Mouse (Mus musculus) CH12.LX (cell line): ENCODE measurements at regions not wholly inside any gene's neighbourhood (a gene's known extent, or its start where the extent isn't known, plus 50 kb on each side); places are given as distances from the start of the nearest gene placed in this dataset.

Experiments used
- DNase-seq: peaks from one replicate; pipeline ENCODE4 v3.0.0-alpha.2; 2013; ENCODE audit errors: extremely low read depth
- H3K27ac ChIP-seq: 2 replicates; pipeline ENCODE4 v1.5.1; 2012; ENCODE audit warnings: low read depth, mild to moderate bottlenecking, control low read depth, moderate library complexity; ENCODE audit not compliant: insufficient read depth
- H3K27me3 ChIP-seq: replicated peaks from 2 replicates; pipeline ENCODE3; 2012; ENCODE audit warnings: inconsistent platforms
- H3K36me3 ChIP-seq, 2 experiments: replicated peaks in 1 of 2; 2 replicates each; pipeline versions ENCODE3 to v1.6.1; 2012; ENCODE audit warnings: inconsistent platforms in 1 of 2, low read length in 1 of 2, mild to moderate bottlenecking in 1 of 2, mixed read lengths in 1 of 2, moderate library complexity in 1 of 2; ENCODE audit not compliant: control insufficient read depth in 1 of 2, insufficient read depth in 1 of 2
- H3K4me1 ChIP-seq, 2 experiments: 2 replicates each; pipeline ENCODE4 v1.6.1; 2012; ENCODE audit warnings: inconsistent platforms in 1 of 2, moderate library complexity in 1 of 2; ENCODE audit not compliant: insufficient read depth in 2 of 2, control insufficient read depth in 1 of 2
- H3K4me2 ChIP-seq: 2 replicates; pipeline ENCODE4 v1.6.1; 2012; ENCODE audit warnings: low read depth, mild to moderate bottlenecking, control low read depth; ENCODE audit not compliant: poor library complexity, insufficient read depth, severe bottlenecking
- H3K4me3 ChIP-seq, 3 experiments: fragments of 150-350 bp in 1 of 3; sonication (generic) in 1 of 3; replicated peaks in 1 of 3; 2 replicates each; pipeline versions ENCODE3 to v1.5.1; 2011 to 2012; ENCODE audit warnings: low read depth in 2 of 3, low read length in 2 of 3, mild to moderate bottlenecking in 2 of 3, moderate library complexity in 2 of 3, control low read depth in 1 of 3, improper control_type of control experiment in 1 of 3, inconsistent platforms in 1 of 3, mixed read lengths in 1 of 3; ENCODE audit not compliant: poor library complexity in 1 of 3
- H3K79me2 ChIP-seq: replicated peaks from 2 replicates; pipeline ENCODE4 v1.6.1; 2012; ENCODE audit warnings: mild to moderate bottlenecking, moderate library complexity; ENCODE audit not compliant: control insufficient read depth, poor library complexity, insufficient read depth, severe bottlenecking; ENCODE audit errors: extremely low read depth
- H3K9ac ChIP-seq: 2 replicates; pipeline ENCODE4 v1.6.1; 2012; ENCODE audit warnings: low read depth, mild to moderate bottlenecking, control low read depth, moderate library complexity; ENCODE audit not compliant: insufficient read depth
- H3K9me3 ChIP-seq: replicated peaks from 2 replicates; pipeline ENCODE3; 2012; ENCODE audit warnings: low read length, inconsistent platforms, mixed read lengths
- CHD1 ChIP-seq: IDR thresholded peaks from 2 replicates; pipeline ENCODE4 v1.6.1; 2012; ENCODE audit warnings: low read depth, low read length, improper control_type of control experiment, inconsistent platforms
- CHD2 ChIP-seq: IDR thresholded peaks from 2 replicates; pipeline ENCODE4 v1.6.1; 2011; ENCODE audit warnings: low read length, improper control_type of control experiment
- CTCF ChIP-seq, 2 experiments: IDR thresholded peaks in 1 of 2; conservative IDR thresholded peaks in 1 of 2; 2 replicates each; pipeline ENCODE4 v1.5.1; 2011 to 2012; ENCODE audit warnings: low read depth in 2 of 2, low read length in 2 of 2, improper control_type of control experiment in 1 of 2, inconsistent platforms in 1 of 2, mild to moderate bottlenecking in 1 of 2, moderate library complexity in 1 of 2
- ELF1 ChIP-seq: IDR thresholded peaks from 2 replicates; pipeline ENCODE4 v1.6.1; 2014; ENCODE audit warnings: low read depth, mild to moderate bottlenecking, inconsistent platforms, low read length, improper control_type of control experiment
- EP300 ChIP-seq: IDR thresholded peaks from 2 replicates; pipeline ENCODE4 v1.6.1; 2011; ENCODE audit warnings: low read length, improper control_type of control experiment
- HCFC1 ChIP-seq: IDR thresholded peaks from 2 replicates; pipeline ENCODE4 v1.6.1; 2012; ENCODE audit warnings: low read depth, mild to moderate bottlenecking, inconsistent platforms, low read length, improper control_type of control experiment
- JUND ChIP-seq: conservative IDR thresholded peaks from 2 replicates; pipeline ENCODE4 v1.6.1; 2011; ENCODE audit warnings: low read depth, low read length, improper control_type of control experiment
- KAT2A ChIP-seq: IDR thresholded peaks from 2 replicates; pipeline ENCODE4 v1.6.1; 2012; ENCODE audit warnings: low read length, improper control_type of control experiment, inconsistent platforms; ENCODE audit not compliant: insufficient replicate concordance
- MAFK ChIP-seq: IDR thresholded peaks from 2 replicates; pipeline ENCODE4 v1.6.1; 2011; ENCODE audit warnings: low read length, improper control_type of control experiment; ENCODE audit not compliant: insufficient replicate concordance
- MAX ChIP-seq: IDR thresholded peaks from 2 replicates; pipeline ENCODE4 v1.6.1; 2011; ENCODE audit warnings: low read length, improper control_type of control experiment
- MAZ ChIP-seq: IDR thresholded peaks from 2 replicates; pipeline ENCODE4 v1.6.1; 2012; ENCODE audit warnings: low read depth, mild to moderate bottlenecking, inconsistent platforms, low read length, improper control_type of control experiment, moderate library complexity
- MEF2A ChIP-seq: IDR thresholded peaks from 2 replicates; pipeline ENCODE4 v1.6.1; 2014; ENCODE audit warnings: low read depth, mild to moderate bottlenecking, inconsistent platforms, low read length, improper control_type of control experiment, borderline replicate concordance
- MYC ChIP-seq: IDR thresholded peaks from 2 replicates; pipeline ENCODE4 v1.6.1; 2011; ENCODE audit warnings: low read depth, mild to moderate bottlenecking, improper control_type of control experiment, low read length
- NELFE ChIP-seq: IDR thresholded peaks from 2 replicates; pipeline ENCODE4 v1.6.1; 2011; ENCODE audit warnings: low read depth, low read length, improper control_type of control experiment
- NRF1 ChIP-seq: IDR thresholded peaks from 2 replicates; pipeline ENCODE4 v1.6.1; 2014; ENCODE audit warnings: low read depth, mild to moderate bottlenecking, inconsistent platforms, low read length, improper control_type of control experiment, moderate library complexity
- PAX5 ChIP-seq: IDR thresholded peaks from 2 replicates; pipeline ENCODE4 v1.6.1; 2012; ENCODE audit warnings: low read length, inconsistent platforms, mixed read lengths
- POLR2AphosphoS2 ChIP-seq: IDR thresholded peaks from 2 replicates; pipeline ENCODE4 v1.6.1; 2011; ENCODE audit warnings: low read depth, low read length, improper control_type of control experiment
- RAD21 ChIP-seq: IDR thresholded peaks from 2 replicates; pipeline ENCODE4 v1.6.1; 2011; ENCODE audit warnings: low read depth, mild to moderate bottlenecking, low read length, improper control_type of control experiment, moderate library complexity
- SMC3 ChIP-seq: IDR thresholded peaks from 2 replicates; pipeline ENCODE4 v1.6.1; 2011; ENCODE audit warnings: low read depth, low read length, improper control_type of control experiment
- TCF12 ChIP-seq: IDR thresholded peaks from 2 replicates; pipeline ENCODE4 v1.6.1; 2014; ENCODE audit warnings: low read depth, mild to moderate bottlenecking, inconsistent platforms, low read length, improper control_type of control experiment
- UBTF ChIP-seq: IDR thresholded peaks from 2 replicates; pipeline ENCODE4 v1.6.1; 2012; ENCODE audit warnings: low read depth, mild to moderate bottlenecking, inconsistent platforms, low read length, improper control_type of control experiment, moderate library complexity
- USF2 ChIP-seq: conservative IDR thresholded peaks from 2 replicates; pipeline ENCODE4 v1.6.1; 2011; ENCODE audit warnings: low read depth, low read length, improper control_type of control experiment
- dilution Hi-C: fragments of 300-500 bp; cut with MboI; formaldehyde crosslinking; loops from 2 replicates; pipeline ENCODE4 v1.14.3; 2020; ENCODE audit warnings: low sequenced_read_pairs; ENCODE audit not compliant: extremely low pct_unique_long_range_greater_than_20kb, extremely low pct_ligation_motif_present
- in situ Hi-C: fragments of 300-500 bp; cut with MboI; formaldehyde crosslinking; loops from 3 replicates; pipeline ENCODE4 v1.14.3; 2019; ENCODE audit warnings: low sequenced_read_pairs, low pct_ligation_motif_present, low pct_unique_long_range_greater_than_20kb, mixed read lengths

DNA sequence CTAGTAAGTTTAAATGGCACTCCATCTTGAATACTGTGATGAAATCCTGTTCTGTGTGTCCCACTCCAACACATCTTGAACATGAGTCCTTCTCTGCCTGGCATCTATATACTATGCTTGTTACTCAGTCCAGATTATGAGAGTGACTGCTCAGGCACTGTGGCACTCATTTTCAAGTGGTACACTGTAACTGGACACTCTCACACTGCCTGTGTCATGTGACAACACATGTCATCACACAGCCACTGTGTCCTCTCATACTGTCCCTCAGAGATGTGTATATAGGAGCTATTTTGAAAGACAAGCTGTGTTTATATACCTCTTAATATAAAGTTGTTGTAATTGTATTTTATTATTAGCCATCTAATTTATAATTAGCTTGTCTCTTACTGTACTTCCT, 89.0 kb upstream of the Spata13 start:
- peaks cover 4% of the 10 kb centered on the region for H3K9me3 ChIP-seq
- no peak overlapping the region for H3K4me2 ChIP-seq
- no peaks in the 10 kb centered on the region for H3K36me3 ChIP-seq
- H3K4me3 ChIP-seq = no peak overlapping the region
- dilution Hi-C loops (no loop called here), in situ Hi-C loops (loop anchor here (25.0 kb wide), 1 partner anchor 543 kb away; no protein-coding TSS in a partner anchor)
- no peak for DNase-seq
- no peaks in the 10 kb centered on the region for H3K79me2 ChIP-seq
- H3K4me1 ChIP-seq = peaks cover 0 to 25% of the 10 kb centered on the region in 2 experiments; a peak in 2 of 4 replicates
- H3K27me3 ChIP-seq = no peaks in the 10 kb centered on the region
- no peak overlapping the region for H3K9ac ChIP-seq
- TF ChIP-seq POLR2AphosphoS2 (no peak), CHD1 (no peak), MAFK (no peak), SMC3 (no peak), UBTF (no peak), NELFE (no peak), JUND (no peak), TCF12 (no peak), MAX (no peak), EP300 (no peak), HCFC1 (no peak), CHD2 (no peak), CTCF (conservative IDR thresholded peaks at IDR 0.05 in 1 of 2, IDR thresholded peaks at IDR 0.05 in 1 of 2; ENCODE audit: low read depth in 2 of 2, low read length in 2 of 2) (no peak), MAZ (no peak), MYC (no peak), RAD21 (no peak)
- H3K27ac ChIP-seq = no peak overlapping the region

DNA sequence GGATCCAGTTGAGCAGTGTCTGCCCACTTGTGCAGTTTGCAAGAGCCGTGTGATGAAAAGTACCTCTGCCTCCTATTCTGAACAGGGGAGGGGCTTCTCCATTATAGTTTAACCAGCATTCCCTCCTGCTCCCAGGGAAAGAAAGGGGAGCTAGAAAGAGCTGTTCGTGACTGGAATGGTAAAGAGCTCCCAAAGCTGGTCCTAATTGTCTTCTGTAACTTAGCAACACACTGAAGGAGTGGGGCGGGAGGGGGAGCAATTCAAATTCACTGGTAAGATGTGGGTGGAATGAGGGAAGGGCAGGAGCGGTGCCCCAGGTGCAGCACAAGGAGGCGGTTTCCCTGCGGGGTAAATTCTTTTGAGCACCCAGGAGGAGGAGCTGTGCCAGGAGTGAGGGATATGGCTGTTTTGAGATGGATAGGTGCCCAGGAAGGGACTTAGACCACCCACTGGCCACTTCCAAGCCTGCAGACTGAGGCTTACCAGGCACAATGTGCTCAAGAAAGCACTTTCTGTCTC, 79.5 kb upstream of the Spata13 start:
- H3K36me3 ChIP-seq = no peaks in the 10 kb centered on the region
- no peak overlapping the region for H3K27ac ChIP-seq
- TF ChIP-seq USF2 = no peak
- no peak for TF ChIP-seq CHD2
- no peak for TF ChIP-seq ELF1
- no peak for TF ChIP-seq UBTF
- no peak for TF ChIP-seq KAT2A
- TF ChIP-seq NELFE = no peak
- TF ChIP-seq POLR2AphosphoS2 = no peak
- no peak for TF ChIP-seq PAX5
- no peak for TF ChIP-seq MAX
- TF ChIP-seq NRF1 = no peak
- TF ChIP-seq MEF2A = no peak
- in situ Hi-C loops (no loop called here), dilution Hi-C loops (no loop called here)
- DNase-seq = no peak
- no peak overlapping the region for H3K4me2 ChIP-seq
- no peaks in the 10 kb centered on the region for H3K27me3 ChIP-seq
- no peak overlapping the region for H3K4me3 ChIP-seq
- no peak overlapping the region for H3K9ac ChIP-seq
- no peaks in the 10 kb centered on the region for H3K9me3 ChIP-seq
- peaks cover 0 to 19% of the 10 kb centered on the region in 2 experiments; a peak in 1 of 4 replicates for H3K4me1 ChIP-seq
- no peaks in the 10 kb centered on the region for H3K79me2 ChIP-seq
